ENCODE assay signal across 11 mouse cellular contexts in the genomic region with DNA sequence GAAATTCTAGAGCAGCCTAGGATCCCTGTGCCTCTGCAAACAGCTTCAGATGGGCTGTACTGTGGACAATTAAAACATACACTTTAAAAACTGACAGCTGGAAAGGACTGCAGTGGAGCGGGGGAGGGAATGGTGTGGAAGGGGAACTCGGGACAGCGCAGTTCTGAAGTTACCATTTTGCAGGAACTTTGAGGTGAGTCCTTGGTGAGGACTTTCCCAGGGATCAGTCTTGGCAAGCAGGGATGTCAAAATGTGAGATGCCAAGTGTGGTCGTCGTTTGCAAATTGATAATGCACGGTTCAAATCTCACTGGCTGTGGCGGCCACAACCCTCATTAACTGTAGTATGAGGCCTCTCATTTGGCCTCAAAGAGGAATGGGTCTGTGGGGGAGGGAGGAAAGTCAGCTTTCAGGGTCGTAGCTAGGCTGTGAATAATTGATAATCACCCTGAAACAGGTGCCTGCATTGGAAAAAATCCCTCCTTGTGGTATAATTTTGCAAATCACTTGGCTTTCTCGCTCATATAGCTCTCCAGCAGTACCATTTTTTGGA. TPM values are rescaled to one million over a fixed set of nuclear protein-coding genes. Genes with fewer than 3 reads are reported as not detected.
"Had no signal": no experiment of that assay in that cellular context is flagged by ENCODE, and none has a peak within 500 bp of the region (broad histone marks: within the 10 kb centered on the region; RNA-seq: fewer than 3 reads in every experiment).

No protein-coding gene starts in this region.

- H3K9ac ChIP-seq: liver, embryonic 14.5 days had no signal

- H3K27ac ChIP-seq: liver, embryonic 14.5 days had no signal

- ATAC-seq: intestine, embryonic 16.5 days had no signal

- DNase-seq: kidney, adult 8-10 months; kidney, postnatal 25 days; lung, adult 18-20 months; right cerebral cortex, adult 18-20 months; right cerebral cortex, postnatal 25 days had no signal

RNA-seq across cellular contexts. Expression of a gene that starts 42.3 kb away (rescaled TPM):
- polyA plus RNA-seq: intestine, embryonic 16.5 days; kidney, embryonic 16.5 days; liver, adult 2 months; liver, embryonic 14.5 days; lung, embryonic 16.5 days; small intestine, adult 2 months had no signal
